ENCODE assay signal across 19 mouse cellular contexts in the genomic region with DNA sequence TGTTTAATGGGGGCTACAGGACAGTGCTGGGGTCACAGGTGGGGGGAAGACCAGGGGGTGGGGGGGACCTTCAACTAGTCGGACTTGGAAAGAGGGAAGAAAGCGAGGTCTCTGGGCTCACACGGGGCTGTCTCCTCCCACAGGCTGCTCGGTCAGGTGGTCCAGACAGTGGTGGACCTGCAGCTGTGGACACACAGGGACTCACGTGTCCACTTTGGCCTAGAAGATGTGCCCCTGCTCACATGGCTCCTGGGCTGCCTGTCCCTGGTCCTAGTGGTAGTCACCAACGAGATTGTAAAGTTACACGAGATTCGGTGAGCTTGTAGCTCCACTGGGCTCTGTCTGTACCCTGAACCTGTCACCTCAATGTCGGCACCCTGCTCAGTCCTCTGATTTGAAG. TPM values are rescaled to one million over a fixed set of nuclear protein-coding genes. Genes with fewer than 3 reads are reported as not detected.
DNase-seq lines count a peak whose midpoint lies in the region; ATAC-seq and TF ChIP-seq lines count a peak whose summit lies in the region.
"Had no signal": no experiment of that assay in that cellular context is flagged by ENCODE, and none has a peak within 500 bp of the region (broad histone marks: within the 10 kb centered on the region; RNA-seq: fewer than 3 reads in every experiment).

No protein-coding gene starts in this region.

- intact Hi-C loops in heart, postnatal 36 days (cut with DNase I), result no loop called here

- ATAC-seq in heart, embryonic 15.5 days (replicated peaks; ENCODE audit: insufficient number of reproducible peaks, insufficient read depth, low FRiP score, low read depth), result no peak
- ATAC-seq in kidney, embryonic 15.5 days (replicated peaks; ENCODE audit: low FRiP score), result no peak
- no peak for ATAC-seq in lung, postnatal 0 days
- ATAC-seq: forebrain, embryonic 14.5 days; intestine, embryonic 15.5 days had no signal

- no peak overlapping the region for H3K4me2 ChIP-seq in heart, embryonic 15.5 days
- H3K4me2 ChIP-seq in kidney, embryonic 15.5 days, result no peak overlapping the region
- no peak overlapping the region for H3K4me2 ChIP-seq in lung, postnatal 0 days (replicated peaks; ENCODE audit: low read depth, low read length)
- H3K4me2 ChIP-seq: embryonic facial prominence, embryonic 13.5 days; heart, embryonic 13.5 days; hindbrain, embryonic 14.5 days; intestine, embryonic 15.5 days had no signal

- peak overlapping the region; percentile 50 for H3K27ac ChIP-seq in heart, embryonic 15.5 days
- H3K27ac ChIP-seq in kidney, embryonic 15.5 days, result peak overlapping the region; percentile 2; the same call in 1 of the 2 replicates
- H3K27ac ChIP-seq in lung, postnatal 0 days (ENCODE audit: low read length), result 0 out of 2 replicates have a peak overlapping the region, but pooled peaks have one; percentile 14
- no peak overlapping the region for H3K27ac ChIP-seq in thymus, adult 2 months (ENCODE audit: control insufficient read depth, insufficient read depth, low read length)
- H3K27ac ChIP-seq: hindbrain, embryonic 14.5 days had no signal

- 69% methylated on average over 9 of the region's 9 CpGs for WGBS in heart, embryonic 15.5 days
- 80% methylated on average over 9 of the region's 9 CpGs for WGBS in kidney, embryonic 15.5 days
- 73% methylated on average over 9 of the region's 9 CpGs for WGBS in lung, postnatal 0 days
- 92% methylated on average over 9 of the region's 9 CpGs for WGBS in thymus, adult 2 months

- H3K9ac ChIP-seq in heart, embryonic 15.5 days, result no peak overlapping the region
- no peak overlapping the region for H3K9ac ChIP-seq in kidney, embryonic 15.5 days
- H3K9ac ChIP-seq in lung, postnatal 0 days (replicated peaks; ENCODE audit: low read depth), result no peak overlapping the region
- H3K9ac ChIP-seq: embryonic facial prominence, embryonic 13.5 days; heart, embryonic 13.5 days; hindbrain, embryonic 14.5 days; intestine, embryonic 15.5 days had no signal

- H3K4me1 ChIP-seq in heart, embryonic 15.5 days (replicated peaks), result no peaks in the 10 kb centered on the region; the same call in 1 of the 2 replicates
- peaks cover 6% of the 10 kb centered on the region; the same call in 1 of the 2 replicates for H3K4me1 ChIP-seq in kidney, embryonic 15.5 days
- H3K4me1 ChIP-seq in lung, postnatal 0 days (ENCODE audit: insufficient read depth, low read depth, low read length), result no peaks in the 10 kb centered on the region
- H3K4me1 ChIP-seq in thymus, adult 2 months (replicated peaks; ENCODE audit: control insufficient read depth, insufficient read depth, low read length), result no peaks in the 10 kb centered on the region
- H3K4me1 ChIP-seq: heart, embryonic 13.5 days; intestine, embryonic 15.5 days had no signal

- no peak overlapping the region for H3K4me3 ChIP-seq in heart, embryonic 15.5 days
- H3K4me3 ChIP-seq in kidney, embryonic 15.5 days (replicated peaks), result no peak overlapping the region
- H3K4me3 ChIP-seq in lung, postnatal 0 days (ENCODE audit: low read depth, low read length), result no peak overlapping the region
- no peak overlapping the region for H3K4me3 ChIP-seq in thymus, adult 2 months (ENCODE audit: control insufficient read depth, insufficient read depth, low read length)
- H3K4me3 ChIP-seq: embryonic facial prominence, embryonic 13.5 days; gastrocnemius, adult 2 months; heart, embryonic 13.5 days; intestine, embryonic 15.5 days had no signal

- TF ChIP-seq EP300 in lung, postnatal 0 days (IDR thresholded peaks at IDR 0.05), result no peak

- no peaks in the 10 kb centered on the region for H3K27me3 ChIP-seq in heart, embryonic 15.5 days
- H3K27me3 ChIP-seq in kidney, embryonic 15.5 days, result no peaks in the 10 kb centered on the region
- H3K27me3 ChIP-seq in lung, postnatal 0 days (replicated peaks; ENCODE audit: insufficient read depth, low read length), result no peaks in the 10 kb centered on the region
- H3K27me3 ChIP-seq in thymus, adult 2 months (ENCODE audit: control insufficient read depth, insufficient read depth, low read length), result no peaks in the 10 kb centered on the region
- H3K27me3 ChIP-seq: embryonic facial prominence, embryonic 13.5 days; heart, embryonic 13.5 days; intestine, embryonic 15.5 days had no signal

- DNase-seq in heart, postnatal 36 days, result no peak
- DNase-seq in kidney, postnatal 4 days, result no peak
- no peak for DNase-seq in lung, postnatal 0 days (ENCODE audit: low spot score)
- DNase-seq in lung, adult 18-20 months, result no peak
- DNase-seq in thymus, adult 2 months, result no peak
- DNase-seq: adrenal gland, adult 2 months; adrenal gland, postnatal 25 days; cerebellum, adult 18-20 months; cerebellum, adult 9-11 months; cerebellum, postnatal 36 days; gastrocnemius, adult 2 months; gastrocnemius, postnatal 25 days had no signal

- no peaks in the 10 kb centered on the region for H3K9me3 ChIP-seq in heart, embryonic 15.5 days (replicated peaks)
- no peaks in the 10 kb centered on the region for H3K9me3 ChIP-seq in kidney, embryonic 15.5 days (replicated peaks)
- no peaks in the 10 kb centered on the region for H3K9me3 ChIP-seq in lung, postnatal 0 days (ENCODE audit: low read length)
- H3K9me3 ChIP-seq: embryonic facial prominence, embryonic 13.5 days; heart, embryonic 13.5 days; intestine, embryonic 15.5 days had no signal

- peaks cover 94% of the 10 kb centered on the region for H3K36me3 ChIP-seq in heart, embryonic 15.5 days
- H3K36me3 ChIP-seq in kidney, embryonic 15.5 days, result peaks cover 100% of the 10 kb centered on the region
- H3K36me3 ChIP-seq in lung, postnatal 0 days (ENCODE audit: insufficient read depth, low read length), result peaks cover 51% of the 10 kb centered on the region
- H3K36me3 ChIP-seq in thymus, adult 2 months (ENCODE audit: control insufficient read depth, insufficient read depth, low read length), result peaks cover 12% of the 10 kb centered on the region; the same call in 1 of the 2 replicates

- no peak for TF ChIP-seq POLR2A in thymus, adult 2 months (IDR thresholded peaks at IDR 0.05; ENCODE audit: control insufficient read depth, extremely low read depth, insufficient read depth, low read length, poor library complexity)

- no peak for TF ChIP-seq CTCF in lung, postnatal 0 days (IDR thresholded peaks at IDR 0.05)
- no peak for TF ChIP-seq CTCF in thymus, adult 2 months (IDR thresholded peaks at IDR 0.05; ENCODE audit: borderline replicate concordance, control insufficient read depth, extremely low read depth, insufficient read depth, low read length, poor library complexity)

RNA-seq across cellular contexts. Expression of a gene that starts 15.8 kb away (rescaled TPM):
- 18.0 and 22.5 TPM in 2 replicates for polyA plus RNA-seq in heart, embryonic 15.5 days (2015; fragmentation: Nextera tagmentation; extraction: Ambion mirVana)
- 10 to 100 TPM; 48.6 to 50.6 TPM for total RNA-seq in heart, postnatal 36 days (2021)
- 17.3 and 20.9 TPM in 2 replicates for polyA plus RNA-seq in kidney, embryonic 15.5 days (2015; fragmentation: Nextera tagmentation; extraction: Ambion mirVana)
- 17.5 and 17.9 TPM in 2 replicates for polyA plus RNA-seq in lung, postnatal 0 days (2015; fragmentation: Nextera tagmentation; extraction: Ambion mirVana)
- polyA plus RNA-seq in thymus, adult 2 months (2012; rRNA removed), result 13.7 and 15.4 TPM in 2 replicates

RNA-seq across cellular contexts. Expression of a gene that starts 16.9 kb away (rescaled TPM):
- 20.1 and 26.4 TPM in 2 replicates for polyA plus RNA-seq in heart, embryonic 15.5 days (2015; fragmentation: Nextera tagmentation; extraction: Ambion mirVana)
- 1 to 10 TPM; 8.7 to 9.7 TPM for total RNA-seq in heart, postnatal 36 days (2021)
- polyA plus RNA-seq in kidney, embryonic 15.5 days (2015; fragmentation: Nextera tagmentation; extraction: Ambion mirVana), result 37.3 and 39.8 TPM in 2 replicates
- 18.2 and 19.9 TPM in 2 replicates for polyA plus RNA-seq in lung, postnatal 0 days (2015; fragmentation: Nextera tagmentation; extraction: Ambion mirVana)
- 31.6 and 34.3 TPM in 2 replicates for polyA plus RNA-seq in thymus, adult 2 months (2012; rRNA removed)

RNA-seq across cellular contexts. Expression of a gene that starts 26.2 kb away (rescaled TPM):
- 12.7 and 17.2 TPM in 2 replicates for polyA plus RNA-seq in heart, embryonic 15.5 days (2015; fragmentation: Nextera tagmentation; extraction: Ambion mirVana)
- total RNA-seq in heart, postnatal 36 days (2021), result 10 to 100 TPM; 18.7 to 21.2 TPM
- 39.1 and 41.0 TPM in 2 replicates for polyA plus RNA-seq in kidney, embryonic 15.5 days (2015; fragmentation: Nextera tagmentation; extraction: Ambion mirVana)
- 66.0 and 70.1 TPM in 2 replicates for polyA plus RNA-seq in lung, postnatal 0 days (2015; fragmentation: Nextera tagmentation; extraction: Ambion mirVana)
- polyA plus RNA-seq in thymus, adult 2 months (2012; rRNA removed), result 54.5 and 68.6 TPM in 2 replicates

RNA-seq across cellular contexts. Expression of a gene that starts 32.4 kb away (rescaled TPM):
- 36.7 and 38.8 TPM in 2 replicates for polyA plus RNA-seq in heart, embryonic 15.5 days (2015; fragmentation: Nextera tagmentation; extraction: Ambion mirVana)
- 100 to 1,000 TPM in 1 of 2 experiments, 10 to 100 TPM in 1; 92.3 to 101 TPM for total RNA-seq in heart, postnatal 36 days (2021)
- 26.6 and 27.0 TPM in 2 replicates for polyA plus RNA-seq in kidney, embryonic 15.5 days (2015; fragmentation: Nextera tagmentation; extraction: Ambion mirVana)
- polyA plus RNA-seq in lung, postnatal 0 days (2015; fragmentation: Nextera tagmentation; extraction: Ambion mirVana), result 17.0 and 19.4 TPM in 2 replicates
- polyA plus RNA-seq in thymus, adult 2 months (2012; rRNA removed), result 84.7 and 91.9 TPM in 2 replicates
